Mouse (Mus musculus) megakaryocyte, embryonic 14.5 days (primary cell): ENCODE measurements around the gene Magt1. TPM values are rescaled to one million over a fixed set of nuclear protein-coding genes. Genes with fewer than 3 reads are reported as not detected.
"Not testable (repeated sequence)": the region's sequence is repeated elsewhere in the genome, so short reads cannot be mapped to it uniquely, and the experiment has no call there.

Source experiments
- H3K27me3 ChIP-seq: replicated peaks from 2 replicates; pipeline ENCODE3; 2012; ENCODE audit warnings: inconsistent platforms
- H3K36me3 ChIP-seq: replicated peaks from 2 replicates; pipeline ENCODE3; 2012; ENCODE audit warnings: low read length, inconsistent platforms, mixed read lengths
- H3K4me1 ChIP-seq: 2 replicates; pipeline ENCODE4 v1.6.1; 2012; ENCODE audit warnings: inconsistent platforms
- H3K4me3 ChIP-seq: replicated peaks from 2 replicates; pipeline ENCODE3; 2012; ENCODE audit warnings: moderate library complexity, mild to moderate bottlenecking, inconsistent platforms
- H3K9me3 ChIP-seq: 2 replicates; pipeline ENCODE4 v1.6.1; 2012; ENCODE audit warnings: inconsistent platforms
- FLI1 ChIP-seq: IDR thresholded peaks from 2 replicates; pipeline ENCODE4 v1.6.1; 2012; ENCODE audit warnings: low read length, inconsistent platforms, mixed read lengths
- GATA1 ChIP-seq: IDR thresholded peaks from 3 replicates; pipeline ENCODE4 v1.6.1; 2012; ENCODE audit warnings: mixed read lengths, low read length, inconsistent platforms, borderline replicate concordance
- polyA plus RNA-seq: library from polyadenylated mRNA; stranded (reverse); fragments of >175 nt; gene quantifications from 2 replicates; pipeline ENCODE4 v1.2.3, GENCODE M21; 2012; ENCODE audit warnings: low replicate concordance; ENCODE audit not compliant: insufficient read depth

Magt1 gene
- polyA plus RNA-seq, 1 experiment = 7.8 TPM

DNA sequence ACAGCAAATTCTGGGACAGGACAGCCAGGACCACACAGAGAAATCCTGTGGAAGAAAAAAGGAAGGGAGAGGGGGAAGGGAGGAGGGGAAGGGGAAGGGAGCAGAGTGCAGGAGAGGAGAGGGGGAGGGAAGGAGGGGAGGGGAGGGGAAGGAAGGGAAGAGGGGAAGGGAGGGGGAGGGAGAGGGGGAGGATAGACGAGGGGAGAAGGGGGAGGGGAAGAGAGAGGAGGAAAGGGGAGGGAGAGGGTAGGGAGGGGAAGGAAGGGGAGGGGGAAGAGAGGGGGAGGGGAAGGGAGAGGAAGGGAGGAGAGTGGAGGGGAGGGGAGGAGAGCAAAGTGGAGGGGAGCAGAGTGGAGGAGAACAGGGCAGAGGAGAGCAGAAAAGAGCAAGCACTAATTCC is 87.8 kb downstream of the Magt1 start:
- peaks cover 3% of the 10 kb centered on the region for H3K9me3 ChIP-seq
- H3K36me3 ChIP-seq = no peaks in the 10 kb centered on the region
- TF ChIP-seq GATA1 (no peak), FLI1 (no peak)
- H3K27me3 ChIP-seq = no peaks in the 10 kb centered on the region
- no peak overlapping the region for H3K4me3 ChIP-seq
- peaks cover 25% of the 10 kb centered on the region for H3K4me1 ChIP-seq

DNA sequence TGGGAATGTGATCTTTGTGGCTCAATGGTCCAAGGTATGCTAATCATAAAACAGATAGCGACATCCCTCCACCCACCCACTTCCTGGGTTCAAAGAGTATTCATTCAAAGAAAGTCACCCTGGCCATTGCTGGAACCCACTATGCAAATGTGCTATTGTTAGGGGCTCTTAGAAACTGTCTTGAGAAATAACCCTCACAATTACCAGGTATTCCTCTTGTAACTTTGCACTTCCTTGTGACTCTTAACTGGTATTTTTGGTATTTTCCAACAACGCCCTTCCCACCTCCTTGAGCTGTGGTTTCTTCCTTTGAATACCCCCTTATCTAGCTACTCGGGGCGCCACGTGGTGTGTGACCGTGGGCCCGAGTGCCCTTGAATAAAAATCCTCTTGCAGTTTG is 88.7 kb downstream of the Magt1 start:
- not testable (repeated sequence) for H3K9me3 ChIP-seq, H3K36me3 ChIP-seq, H3K4me3 ChIP-seq, H3K27me3 ChIP-seq
- peaks cover 25% of the 10 kb centered on the region for H3K4me1 ChIP-seq

DNA sequence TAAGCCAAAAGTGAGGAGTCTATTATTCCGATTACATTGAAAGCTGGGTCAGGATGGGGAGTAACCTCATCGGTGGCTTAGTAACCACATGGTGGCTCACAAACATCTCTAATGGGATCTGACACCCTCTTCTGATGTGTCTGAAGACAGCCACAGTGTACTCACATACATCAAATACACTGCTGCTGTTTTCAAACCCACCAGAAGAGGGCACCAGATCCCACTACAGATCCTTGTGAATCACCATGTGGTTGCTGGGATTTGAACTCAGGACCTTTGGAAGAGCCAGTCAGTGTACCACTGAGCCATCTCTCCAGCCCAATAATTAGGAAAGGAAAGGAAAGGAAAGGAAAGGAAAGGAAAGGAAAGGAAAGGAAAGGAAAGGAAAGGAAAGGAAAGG is 90.3 kb downstream of the Magt1 start:
- Histone ChIP-seq H3K36me3 (no peaks in the 10 kb centered on the region), H3K4me3 (no peak overlapping the region), H3K27me3 (no peaks in the 10 kb centered on the region), H3K4me1 (peaks cover 25% of the 10 kb centered on the region), H3K9me3 (no peaks in the 10 kb centered on the region; the same call in 1 of the 2 replicates)
- no peak for TF ChIP-seq FLI1
- TF ChIP-seq GATA1 = no peak

Other genes with a start within 250 kb of the Magt1 start
- gene Fgf16, start 247.6 kb downstream of the Magt1 start, polyA plus RNA-seq = not detected in 2 replicates
- 6.7 TPM in 1 of 2 replicates, not detected in the other for gene Atrx, start 82.5 kb downstream of the Magt1 start, polyA plus RNA-seq
- gene Cox7b, start 3.8 kb upstream of the Magt1 start, polyA plus RNA-seq = 5.5 and 18.9 TPM in 2 replicates
- gene Atp7a, start 15.4 kb upstream of the Magt1 start, polyA plus RNA-seq = 0.06 TPM in 1 of 2 replicates, not detected in the other
- 0.41 TPM in 1 of 2 replicates, not detected in the other for gene Tlr13, start 131.3 kb upstream of the Magt1 start, polyA plus RNA-seq
- gene Pgk1, start 175.2 kb upstream of the Magt1 start, polyA plus RNA-seq = 16.2 and 62.6 TPM in 2 replicates
- 0.86 TPM in 1 of 2 replicates, not detected in the other for gene Taf9b, start 209.3 kb upstream of the Magt1 start, polyA plus RNA-seq
- not detected in 2 replicates for gene Fnd3c2, start 243.5 kb upstream of the Magt1 start, polyA plus RNA-seq